Mouse (Mus musculus): Measurements from ENCODE around the gene Trmt112. TPM values are rescaled to one million over a fixed set of nuclear protein-coding genes. Genes with fewer than 3 reads are reported as not detected.

The Trmt112 gene
- polyA plus RNA-seq, 1 experiment from 2014 or later: 167 TPM

GRCm38 (mm10) chr19:6919876-6920740 is 10.6 kb downstream of the Trmt112 start:
- peaks cover 30% of the 10 kb centered on the region for H3K27me3 ChIP-seq
- no peak for ATAC-seq (ENCODE audit: insufficient number of reproducible peaks, insufficient read depth, low FRiP score, low TSS enrichment, low read depth)
- peak overlapping the region; percentile 81 for H3K4me3 ChIP-seq (replicated peaks)
- 39% methylated on average over 8 of the region's 8 CpGs for WGBS
- peaks cover 22% of the 10 kb centered on the region for H3K4me1 ChIP-seq (replicated peaks)
- H3K4me2 ChIP-seq: peak overlapping the region; percentile 88
- peak overlapping the region; percentile 73; the same call in 1 of the 2 replicates for H3K9ac ChIP-seq (replicated peaks)
- H3K27ac ChIP-seq: no peak overlapping the region
- H3K36me3 ChIP-seq: no peaks in the 10 kb centered on the region
- H3K9me3 ChIP-seq: no peaks in the 10 kb centered on the region

- Histone ChIP-seq H3K4me3 (replicated peaks) (peak overlapping the region; percentile 81), H3K36me3 (no peaks in the 10 kb centered on the region), H3K27me3 (peaks cover 39% of the 10 kb centered on the region), H3K4me2 (peak overlapping the region; percentile 88), H3K4me1 (replicated peaks) (peaks cover 25% of the 10 kb centered on the region), H3K9me3 (peaks cover 3% of the 10 kb centered on the region; the same call in 1 of the 2 replicates), H3K9ac (replicated peaks) (peak overlapping the region; percentile 73), H3K27ac (peak overlapping the region; percentile 72; the same call in 1 of the 2 replicates)
- WGBS: 1% methylated on average over 41 of the region's 48 CpGs
- peak; percentile 16 for ATAC-seq (ENCODE audit: insufficient number of reproducible peaks, insufficient read depth, low FRiP score, low TSS enrichment, low read depth)
Measured at GRCm38 (mm10) chr19:6920741-6921636, 11.5 kb downstream of the Trmt112 start.

- Histone ChIP-seq H3K4me2 (peak within 1 kb of the TSS; percentile 88), H3K9ac (replicated peaks) (peak within 1 kb of the TSS; percentile 73), H3K9me3 (peaks cover 6% of the 10 kb centered on the region; the same call in 1 of the 2 replicates), H3K4me1 (replicated peaks) (peaks cover 28% of the 10 kb centered on the region), H3K27me3 (peaks cover 48% of the 10 kb centered on the region), H3K36me3 (no peaks in the 10 kb centered on the region), H3K4me3 (replicated peaks) (peak within 1 kb of the TSS; percentile 81), H3K27ac (peak within 1 kb of the TSS; percentile 72; the same call in 1 of the 2 replicates)
- peak; percentile 91 for ATAC-seq (ENCODE audit: insufficient number of reproducible peaks, insufficient read depth, low FRiP score, low TSS enrichment, low read depth)
- under 1% methylated on average over 66 of the region's 66 CpGs for WGBS
Measured at GRCm38 (mm10) chr19:6921647-6922567, 12.4 kb downstream of the Trmt112 start, which contains the start of gene Esrra. TSS of gene Esrra (minus strand) at chr19:6921813.

GRCm38 (mm10) chr19:6922901-6923735 is 13.6 kb downstream of the Trmt112 start:
- Histone ChIP-seq H3K9ac (replicated peaks) (no peak overlapping the region), H3K4me1 (replicated peaks) (peaks cover 33% of the 10 kb centered on the region), H3K27ac (no peak overlapping the region), H3K9me3 (peaks cover 6% of the 10 kb centered on the region; the same call in 1 of the 2 replicates), H3K4me2 (no peak overlapping the region), H3K36me3 (no peaks in the 10 kb centered on the region), H3K27me3 (peaks cover 60% of the 10 kb centered on the region), H3K4me3 (replicated peaks) (no peak overlapping the region)
- ATAC-seq (ENCODE audit: insufficient number of reproducible peaks, insufficient read depth, low FRiP score, low TSS enrichment, low read depth): no peak
- 59% methylated on average over 6 of the region's 6 CpGs for WGBS

GRCm38 (mm10) chr19:6924461-6925306 is 15.2 kb downstream of the Trmt112 start:
- no peak overlapping the region for H3K27ac ChIP-seq
- H3K4me2 ChIP-seq: peak overlapping the region; percentile 33
- H3K4me3 ChIP-seq (replicated peaks): peak overlapping the region; percentile 22
- peaks cover 6% of the 10 kb centered on the region; the same call in 1 of the 2 replicates for H3K9me3 ChIP-seq
- WGBS: 5% methylated on average over 39 of the region's 39 CpGs
- H3K4me1 ChIP-seq (replicated peaks): peaks cover 33% of the 10 kb centered on the region
- no peak overlapping the region for H3K9ac ChIP-seq (replicated peaks)
- no peak for ATAC-seq (ENCODE audit: insufficient number of reproducible peaks, insufficient read depth, low FRiP score, low TSS enrichment, low read depth)
- H3K27me3 ChIP-seq: peaks cover 76% of the 10 kb centered on the region
- H3K36me3 ChIP-seq: no peaks in the 10 kb centered on the region

- ATAC-seq (ENCODE audit: insufficient number of reproducible peaks, insufficient read depth, low FRiP score, low TSS enrichment, low read depth): no peak
- H3K4me3 ChIP-seq (replicated peaks): peak within 1 kb of the TSS; percentile 22
- H3K36me3 ChIP-seq: no peaks in the 10 kb centered on the region
- H3K4me2 ChIP-seq: peak within 1 kb of the TSS; percentile 33
- 3% methylated on average over 9 of the region's 9 CpGs for WGBS
- H3K27ac ChIP-seq: no peak within 1 kb of the TSS
- H3K9me3 ChIP-seq: peaks cover 6% of the 10 kb centered on the region; the same call in 1 of the 2 replicates
- H3K4me1 ChIP-seq (replicated peaks): peaks cover 29% of the 10 kb centered on the region
- H3K9ac ChIP-seq (replicated peaks): no peak within 1 kb of the TSS
- peaks cover 80% of the 10 kb centered on the region for H3K27me3 ChIP-seq
Measured at GRCm38 (mm10) chr19:6925307-6925573, 15.7 kb downstream of the Trmt112 start, which contains the start of gene Catsperz. TSS of gene Catsperz (minus strand) at chr19:6925380.

- Histone ChIP-seq H3K4me2 (peak overlapping the region; percentile 33), H3K9me3 (peaks cover 6% of the 10 kb centered on the region; the same call in 1 of the 2 replicates), H3K4me3 (replicated peaks) (peak overlapping the region; percentile 22), H3K36me3 (no peaks in the 10 kb centered on the region), H3K27ac (no peak overlapping the region), H3K4me1 (replicated peaks) (peaks cover 23% of the 10 kb centered on the region), H3K27me3 (peaks cover 85% of the 10 kb centered on the region), H3K9ac (replicated peaks) (no peak overlapping the region)
- no peak for ATAC-seq (ENCODE audit: insufficient number of reproducible peaks, insufficient read depth, low FRiP score, low TSS enrichment, low read depth)
- 8% methylated on average over 39 of the region's 40 CpGs for WGBS
Measured at GRCm38 (mm10) chr19:6925611-6926329, 16.3 kb downstream of the Trmt112 start.

- Histone ChIP-seq H3K4me2 (peak overlapping the region; percentile 53), H3K27me3 (peaks cover 95% of the 10 kb centered on the region), H3K9ac (replicated peaks) (no peak overlapping the region), H3K4me1 (replicated peaks) (peaks cover 20% of the 10 kb centered on the region), H3K4me3 (replicated peaks) (peak overlapping the region; percentile 29), H3K27ac (no peak overlapping the region), H3K9me3 (peaks cover 6% of the 10 kb centered on the region; the same call in 1 of the 2 replicates), H3K36me3 (no peaks in the 10 kb centered on the region)
- WGBS: 10% methylated on average over 26 of the region's 26 CpGs
- ATAC-seq (ENCODE audit: insufficient number of reproducible peaks, insufficient read depth, low FRiP score, low TSS enrichment, low read depth): no peak
Measured at GRCm38 (mm10) chr19:6926559-6927255, 17.2 kb downstream of the Trmt112 start.

Data from limb, embryonic 12.5 days (tissue).